Mouse (Mus musculus): ENCODE measurements around the gene Panx2. TPM values are rescaled to one million over a fixed set of nuclear protein-coding genes. Genes with fewer than 3 reads are reported as not detected.

Panx2 gene
- polyA plus RNA-seq, 1 experiment from 2014 or later = 0.54 TPM

- H3K36me3 ChIP-seq = peaks cover 7% of the 10 kb centered on the region; the same call in 1 of the 2 replicates
- H3K4me1 ChIP-seq (replicated peaks) = peaks cover 37% of the 10 kb centered on the region
- peak within 1 kb of the TSS; percentile 90 for H3K4me3 ChIP-seq (replicated peaks)
- ATAC-seq (ENCODE audit: insufficient number of reproducible peaks, insufficient read depth, low FRiP score, low TSS enrichment, low read depth) = no peak; the same call in 1 of the 2 replicates
- H3K9ac ChIP-seq (replicated peaks) = peak within 1 kb of the TSS; percentile 91
- peak within 1 kb of the TSS; percentile 92 for H3K4me2 ChIP-seq
- H3K27me3 ChIP-seq = peaks cover 10% of the 10 kb centered on the region
- H3K9me3 ChIP-seq = no peaks in the 10 kb centered on the region
- peak within 1 kb of the TSS; percentile 74 for H3K27ac ChIP-seq
- 28% methylated on average over 11 of the region's 11 CpGs for WGBS
These were observed 15.3 kb downstream of the Panx2 start, which contains the start of gene Trabd for GRCm38 (mm10) chr15:89074613-89075477. TSS of gene Trabd (plus strand) at chr15:89075124.

DNA sequence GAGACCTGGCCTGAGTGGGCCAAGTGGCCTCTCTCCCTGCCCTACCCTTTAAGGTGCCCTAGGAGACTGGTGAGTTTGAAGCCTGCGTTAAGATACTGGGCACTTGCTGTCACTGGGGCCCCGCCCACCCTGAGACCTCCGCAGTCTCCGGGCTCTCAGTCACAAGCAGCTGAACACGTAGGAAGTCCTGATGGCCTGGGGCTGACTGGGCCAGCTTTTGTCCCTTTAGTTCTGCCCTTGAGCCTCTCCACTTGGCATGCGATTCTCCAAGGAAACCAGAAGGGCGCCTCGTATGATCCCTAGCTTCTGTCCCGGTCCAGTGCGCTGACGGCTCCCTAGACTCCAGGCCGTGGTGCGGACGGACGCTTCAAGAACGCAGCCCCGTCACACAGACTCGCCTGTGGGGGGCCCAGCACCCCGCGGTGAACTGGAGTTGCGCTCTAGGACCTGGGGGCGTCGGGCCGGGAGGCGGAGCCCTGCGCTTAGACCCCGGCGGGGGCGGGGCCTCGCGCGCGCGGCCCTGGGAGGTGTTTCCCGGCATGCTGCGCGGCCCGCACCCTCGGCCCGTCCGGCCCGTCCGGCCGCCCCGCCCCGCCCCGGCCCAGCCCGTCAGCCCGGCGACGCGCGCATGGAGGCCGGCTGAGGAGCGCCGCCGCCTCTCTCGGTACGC lies 16.1 kb downstream of the Panx2 start:
- Histone ChIP-seq H3K27ac (peak overlapping the region; percentile 74), H3K4me1 (replicated peaks) (peaks cover 37% of the 10 kb centered on the region), H3K9ac (replicated peaks) (peak overlapping the region; percentile 91), H3K4me3 (replicated peaks) (peak overlapping the region; percentile 90), H3K36me3 (peaks cover 10% of the 10 kb centered on the region; the same call in 1 of the 2 replicates), H3K4me2 (peak overlapping the region; percentile 92), H3K9me3 (no peaks in the 10 kb centered on the region), H3K27me3 (peaks cover 2% of the 10 kb centered on the region)
- WGBS = under 1% methylated on average over 37 of the region's 59 CpGs
- ATAC-seq (ENCODE audit: insufficient number of reproducible peaks, insufficient read depth, low FRiP score, low TSS enrichment, low read depth) = peak; percentile 85

- peaks cover 16% of the 10 kb centered on the region for H3K36me3 ChIP-seq
- peak overlapping the region; percentile 92 for H3K4me2 ChIP-seq
- peak overlapping the region; percentile 91 for H3K9ac ChIP-seq (replicated peaks)
- peaks cover 37% of the 10 kb centered on the region for H3K4me1 ChIP-seq (replicated peaks)
- H3K27ac ChIP-seq = peak overlapping the region; percentile 74
- ATAC-seq (ENCODE audit: insufficient number of reproducible peaks, insufficient read depth, low FRiP score, low TSS enrichment, low read depth) = peak; percentile 72
- 0% methylated on average over 31 of the region's 39 CpGs for WGBS
- no peaks in the 10 kb centered on the region for H3K27me3 ChIP-seq
- peak overlapping the region; percentile 90 for H3K4me3 ChIP-seq (replicated peaks)
- no peaks in the 10 kb centered on the region for H3K9me3 ChIP-seq
These were observed 16.7 kb downstream of the Panx2 start for GRCm38 (mm10) chr15:89076156-89076731.

DNA sequence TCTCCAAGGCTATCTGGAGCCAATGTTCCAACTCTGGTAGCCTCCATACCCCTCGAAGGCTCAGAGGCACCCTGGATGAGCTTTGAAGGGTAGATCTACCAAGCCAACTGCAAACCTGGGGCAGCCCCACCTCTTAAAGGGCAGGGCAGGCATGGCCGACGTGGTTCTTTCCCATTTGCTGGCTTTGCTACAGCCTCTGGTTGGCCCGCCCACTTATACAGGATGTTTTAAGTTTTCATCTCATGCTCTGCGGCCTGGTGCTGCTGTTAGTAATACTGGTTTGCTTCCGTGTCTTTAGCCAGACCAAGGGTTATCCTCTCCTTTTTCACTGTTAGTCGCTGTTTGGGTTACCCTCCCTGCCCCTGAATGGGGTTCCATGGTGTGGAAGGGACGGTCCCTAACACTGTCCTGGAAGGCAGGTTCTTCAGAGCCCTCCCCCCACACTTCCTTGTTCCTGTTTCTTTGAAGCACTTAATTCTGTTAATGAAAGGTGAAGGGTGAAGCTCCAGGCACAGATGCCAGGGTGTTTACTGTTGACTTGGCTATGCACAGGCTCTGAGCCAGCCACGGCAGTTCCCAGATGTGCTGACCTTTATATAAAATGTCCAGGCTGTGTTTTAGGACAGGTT lies 18.8 kb downstream of the Panx2 start:
- Histone ChIP-seq H3K4me3 (replicated peaks) (peak overlapping the region; percentile 0; the same call in 1 of the 2 replicates), H3K27me3 (no peaks in the 10 kb centered on the region), H3K27ac (no peak overlapping the region), H3K9me3 (no peaks in the 10 kb centered on the region), H3K4me1 (replicated peaks) (peaks cover 37% of the 10 kb centered on the region), H3K4me2 (peak overlapping the region; percentile 92), H3K36me3 (peaks cover 37% of the 10 kb centered on the region), H3K9ac (replicated peaks) (peak overlapping the region; percentile 37; the same call in 1 of the 2 replicates)
- no peak for ATAC-seq (ENCODE audit: insufficient number of reproducible peaks, insufficient read depth, low FRiP score, low TSS enrichment, low read depth)
- WGBS = 48% methylated on average over 9 of the region's 9 CpGs

- Histone ChIP-seq H3K4me2 (no peak overlapping the region), H3K36me3 (peaks cover 77% of the 10 kb centered on the region), H3K27ac (no peak overlapping the region), H3K4me3 (replicated peaks) (no peak overlapping the region), H3K9ac (replicated peaks) (no peak overlapping the region), H3K4me1 (replicated peaks) (peaks cover 9% of the 10 kb centered on the region; the same call in 1 of the 2 replicates), H3K9me3 (no peaks in the 10 kb centered on the region), H3K27me3 (no peaks in the 10 kb centered on the region)
- no peak for ATAC-seq (ENCODE audit: insufficient number of reproducible peaks, insufficient read depth, low FRiP score, low TSS enrichment, low read depth)
- WGBS = 96% methylated on average over 1 of the region's 1 CpGs
These were observed 24.4 kb downstream of the Panx2 start for GRCm38 (mm10) chr15:89083906-89084305.

GRCm38 (mm10) chr15:89084826-89085225 lies 25.3 kb downstream of the Panx2 start:
- peaks cover 70% of the 10 kb centered on the region for H3K36me3 ChIP-seq
- H3K27ac ChIP-seq = no peak overlapping the region
- WGBS = 92% methylated on average over 2 of the region's 2 CpGs
- H3K4me1 ChIP-seq (replicated peaks) = peaks cover 11% of the 10 kb centered on the region
- H3K4me2 ChIP-seq = no peak overlapping the region
- ATAC-seq (ENCODE audit: insufficient number of reproducible peaks, insufficient read depth, low FRiP score, low TSS enrichment, low read depth) = no peak
- H3K27me3 ChIP-seq = no peaks in the 10 kb centered on the region
- no peak overlapping the region for H3K4me3 ChIP-seq (replicated peaks)
- no peak overlapping the region for H3K9ac ChIP-seq (replicated peaks)
- H3K9me3 ChIP-seq = no peaks in the 10 kb centered on the region

DNA sequence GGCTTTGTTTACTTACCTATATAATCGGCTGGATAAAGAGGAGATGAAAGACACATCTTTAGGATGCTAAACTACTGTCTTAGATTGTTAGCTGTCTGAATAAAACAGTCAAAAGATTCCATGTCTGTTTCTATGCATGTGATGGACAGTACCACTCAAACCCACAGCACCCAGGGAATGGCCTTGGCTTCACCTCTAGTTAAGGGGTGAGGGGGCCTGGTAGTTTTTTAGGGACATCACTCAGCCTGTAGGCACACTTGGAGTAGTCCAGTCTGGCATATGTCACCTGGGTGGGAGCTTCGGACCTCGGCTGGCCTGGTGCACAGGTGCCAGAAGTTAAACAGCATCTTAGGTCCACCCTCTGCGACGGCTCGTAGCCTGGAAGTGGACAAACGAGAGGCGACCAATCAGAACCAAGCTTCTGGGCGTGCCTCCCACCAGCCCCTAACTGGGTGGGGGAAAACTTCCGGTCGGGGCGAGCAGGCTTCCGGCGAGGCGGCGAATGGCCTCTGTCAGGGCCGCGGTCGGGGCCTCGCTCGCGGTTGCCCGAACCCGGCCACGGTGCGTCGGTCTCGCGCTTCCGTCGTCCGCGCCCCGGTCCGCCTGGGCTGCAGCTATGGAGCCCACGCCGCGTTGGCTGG lies 29.2 kb downstream of the Panx2 start, which contains the start of gene Selenoo:
Gene Selenoo, plus strand, starts transcription at position 478 of the 641 bp plus-strand sequence.
- Histone ChIP-seq H3K4me3 (replicated peaks) (peak within 1 kb of the TSS; percentile 99), H3K9me3 (no peaks in the 10 kb centered on the region), H3K27me3 (no peaks in the 10 kb centered on the region), H3K9ac (replicated peaks) (peak within 1 kb of the TSS; percentile 94), H3K4me1 (replicated peaks) (peaks cover 21% of the 10 kb centered on the region), H3K4me2 (peak within 1 kb of the TSS; percentile 99), H3K36me3 (peaks cover 57% of the 10 kb centered on the region), H3K27ac (peak within 1 kb of the TSS; percentile 69)
- peak; percentile 86 for ATAC-seq (ENCODE audit: insufficient number of reproducible peaks, insufficient read depth, low FRiP score, low TSS enrichment, low read depth)
- 1% methylated on average over 38 of the region's 38 CpGs for WGBS

DNA sequence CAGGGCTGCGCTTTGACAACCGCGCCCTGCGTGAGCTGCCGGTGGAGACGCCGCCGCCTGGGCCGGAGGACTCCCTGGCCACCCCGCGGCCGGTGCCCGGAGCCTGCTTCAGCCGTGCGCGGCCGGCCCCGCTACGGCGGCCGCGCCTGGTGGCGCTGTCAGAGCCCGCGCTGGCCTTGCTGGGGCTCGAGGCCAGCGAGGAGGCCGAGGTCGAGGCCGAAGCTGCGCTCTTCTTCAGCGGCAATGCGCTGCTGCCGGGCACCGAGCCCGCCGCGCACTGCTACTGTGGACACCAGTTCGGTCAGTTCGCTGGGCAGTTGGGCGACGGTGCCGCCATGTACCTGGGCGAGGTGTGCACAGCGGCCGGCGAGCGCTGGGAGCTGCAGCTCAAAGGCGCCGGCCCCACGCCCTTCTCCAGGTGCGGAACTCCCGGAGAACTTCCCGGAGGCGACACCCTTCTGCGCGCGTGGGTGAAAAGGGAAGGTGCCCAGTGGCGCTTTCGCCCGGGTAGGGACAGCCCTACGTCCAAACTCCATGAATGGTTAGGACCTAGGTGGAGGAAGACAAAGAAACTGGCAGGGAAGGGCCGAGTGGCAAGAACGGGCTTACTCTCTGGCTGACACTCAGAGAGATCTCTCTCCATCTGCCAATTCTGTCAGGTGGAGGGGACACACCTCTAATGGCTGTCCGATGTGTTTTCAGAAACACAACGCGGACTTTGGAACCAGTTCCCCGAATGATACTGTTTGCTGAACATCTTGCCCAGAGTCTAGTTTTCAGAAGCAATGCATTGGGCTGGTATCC lies 29.9 kb downstream of the Panx2 start:
- H3K9me3 ChIP-seq = no peaks in the 10 kb centered on the region
- H3K4me3 ChIP-seq (replicated peaks) = peak overlapping the region; percentile 99
- H3K27ac ChIP-seq = peak overlapping the region; percentile 69
- 4% methylated on average over 68 of the region's 68 CpGs for WGBS
- peak; percentile 22; the same call in 1 of the 2 replicates for ATAC-seq (ENCODE audit: insufficient number of reproducible peaks, insufficient read depth, low FRiP score, low TSS enrichment, low read depth)
- H3K4me1 ChIP-seq (replicated peaks) = peaks cover 21% of the 10 kb centered on the region
- peak overlapping the region; percentile 99 for H3K4me2 ChIP-seq
- peaks cover 57% of the 10 kb centered on the region for H3K36me3 ChIP-seq
- H3K27me3 ChIP-seq = no peaks in the 10 kb centered on the region
- peak overlapping the region; percentile 94 for H3K9ac ChIP-seq (replicated peaks)

DNA sequence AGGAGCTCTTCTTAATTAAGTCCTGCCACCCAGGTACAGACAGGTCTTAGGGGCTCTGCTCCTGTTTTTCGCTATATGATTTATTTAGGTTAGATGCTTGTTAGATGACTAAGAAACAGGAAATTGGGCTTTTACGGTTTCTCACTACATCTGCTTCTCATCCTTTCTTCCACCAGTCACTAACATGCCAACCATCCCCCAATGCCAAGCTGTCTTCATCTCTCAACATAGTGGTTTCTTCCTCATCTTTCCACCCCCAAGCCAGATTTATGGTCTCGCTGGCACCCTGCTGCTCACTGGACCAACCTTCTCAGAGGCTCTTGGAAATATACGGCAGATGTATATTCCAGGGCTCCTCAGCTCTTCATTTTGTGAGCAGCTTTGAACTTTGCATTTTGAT lies 31.1 kb downstream of the Panx2 start:
- peaks cover 21% of the 10 kb centered on the region for H3K4me1 ChIP-seq (replicated peaks)
- 64% methylated on average over 4 of the region's 4 CpGs for whole genome bisulfite sequencing
- peak overlapping the region; percentile 94; the same call in 1 of the 2 replicates for H3K9ac ChIP-seq (replicated peaks)

GRCm38 (mm10) chr15:89092181-89092580 lies 32.6 kb downstream of the Panx2 start:
- ATAC-seq (ENCODE audit: insufficient number of reproducible peaks, insufficient read depth, low FRiP score, low TSS enrichment, low read depth) = no peak
- no peak overlapping the region for H3K4me3 ChIP-seq (replicated peaks)
- no peaks in the 10 kb centered on the region for H3K9me3 ChIP-seq
- no peak overlapping the region for H3K27ac ChIP-seq
- no peak overlapping the region for H3K9ac ChIP-seq (replicated peaks)
- H3K27me3 ChIP-seq = no peaks in the 10 kb centered on the region
- 83% methylated on average over 5 of the region's 5 CpGs for WGBS
- H3K36me3 ChIP-seq = peaks cover 57% of the 10 kb centered on the region
- peaks cover 21% of the 10 kb centered on the region for H3K4me1 ChIP-seq (replicated peaks)
- H3K4me2 ChIP-seq = no peak overlapping the region

More for the DNA sequence above, 31.1 kb downstream of the Panx2 start:
- Histone ChIP-seq H3K4me2 (no peak overlapping the region), H3K27ac (no peak overlapping the region), H3K4me3 (replicated peaks) (no peak overlapping the region), H3K27me3 (no peaks in the 10 kb centered on the region), H3K9me3 (no peaks in the 10 kb centered on the region), H3K36me3 (peaks cover 57% of the 10 kb centered on the region)
- ATAC-seq (ENCODE audit: insufficient number of reproducible peaks, insufficient read depth, low FRiP score, low TSS enrichment, low read depth) = no peak
